12 mouse cellular contexts compared by ENCODE assay signal in the genomic region with DNA sequence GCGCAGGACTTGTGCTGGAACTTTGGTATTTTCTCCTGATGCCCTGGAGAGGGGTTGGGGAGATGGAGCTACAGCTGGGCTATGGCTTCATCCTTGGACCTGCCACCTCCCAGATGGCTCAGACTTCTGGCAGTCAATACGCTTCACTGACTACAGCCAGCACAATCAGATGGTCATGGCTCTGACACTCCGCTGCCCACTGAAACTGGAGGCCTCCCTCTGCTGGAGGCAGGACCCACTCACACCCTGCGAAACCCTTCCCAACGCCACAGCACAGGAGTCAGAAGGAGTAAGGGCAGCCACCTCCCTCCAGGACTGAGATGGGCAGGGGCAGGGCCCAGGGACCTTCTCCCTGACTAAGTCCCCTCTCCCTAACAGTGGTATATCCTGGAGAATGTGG. TPM values are rescaled to one million over a fixed set of nuclear protein-coding genes. Genes with fewer than 3 reads are reported as not detected.
DNase-seq lines count a peak whose midpoint lies in the region; ATAC-seq and TF ChIP-seq lines count a peak whose summit lies in the region.
"Had no signal": no experiment of that assay in that cellular context is flagged by ENCODE, and none has a peak within 500 bp of the region (broad histone marks: within the 10 kb centered on the region; RNA-seq: fewer than 3 reads in every experiment).

No protein-coding gene starts in this region.

- H3K4me1 ChIP-seq in heart, postnatal 0 days (ENCODE audit: control insufficient read depth, insufficient read depth): 0 out of 2 replicates have a peak, but pooled peaks cover 5% of the 10 kb centered on the region
- H3K4me1 ChIP-seq in liver, postnatal 0 days (ENCODE audit: insufficient read depth): peaks cover 9% of the 10 kb centered on the region; the same call in 1 of the 2 replicates

- no peak overlapping the region for H3K4me3 ChIP-seq in heart, postnatal 0 days (ENCODE audit: low read depth, low read length)
- H3K4me3 ChIP-seq in liver, postnatal 0 days (ENCODE audit: low read depth, low read length): no peak overlapping the region
- H3K4me3 ChIP-seq: heart, embryonic 12.5 days had no signal

- no peak overlapping the region for H3K4me2 ChIP-seq in heart, postnatal 0 days (ENCODE audit: low read depth, low read length)
- no peak overlapping the region for H3K4me2 ChIP-seq in liver, postnatal 0 days (ENCODE audit: low read depth, low read length)
- H3K4me2 ChIP-seq: heart, embryonic 12.5 days had no signal

- TF ChIP-seq EP300 in heart, postnatal 0 days (IDR thresholded peaks at IDR 0.05; ENCODE audit: low read depth): no peak
- TF ChIP-seq EP300 in liver, postnatal 0 days (IDR thresholded peaks at IDR 0.05; ENCODE audit: low read depth): no peak

- no peaks in the 10 kb centered on the region for H3K9me3 ChIP-seq in heart, postnatal 0 days (replicated peaks; ENCODE audit: control insufficient read depth, low read length)
- H3K9me3 ChIP-seq in liver, postnatal 0 days (ENCODE audit: low read length): no peaks in the 10 kb centered on the region
- H3K9me3 ChIP-seq: heart, embryonic 12.5 days had no signal

- H3K36me3 ChIP-seq in heart, postnatal 0 days (replicated peaks; ENCODE audit: control insufficient read depth, insufficient read depth, low read length): no peaks in the 10 kb centered on the region
- H3K36me3 ChIP-seq in liver, postnatal 0 days (replicated peaks; ENCODE audit: insufficient read depth, low read length): no peaks in the 10 kb centered on the region
- H3K36me3 ChIP-seq: heart, embryonic 12.5 days had no signal

- no peak overlapping the region for H3K27ac ChIP-seq in heart, postnatal 0 days (ENCODE audit: low read depth)
- H3K27ac ChIP-seq in liver, postnatal 0 days (ENCODE audit: low read depth): no peak overlapping the region

- WGBS in heart, postnatal 0 days: 39% methylated on average over 5 of the region's 5 CpGs
- WGBS in liver, postnatal 0 days (ENCODE audit: insufficient replicate concordance): 61% methylated on average over 5 of the region's 5 CpGs

- H3K9ac ChIP-seq in heart, postnatal 0 days (replicated peaks; ENCODE audit: low read depth, low read length): no peak overlapping the region
- H3K9ac ChIP-seq in liver, postnatal 0 days (replicated peaks): no peak overlapping the region
- H3K9ac ChIP-seq: heart, embryonic 12.5 days had no signal

- intact Hi-C loops in heart, postnatal 14 days (cut with DNase I): loop anchor here (2.0 to 5.0 kb wide), 3 partner anchors 23 to 133 kb away; a partner anchor contains a TSS

- peak; percentile 14 for DNase-seq in heart, postnatal 0 days (ENCODE audit: low spot score)
- no peak for DNase-seq in heart, postnatal 14 days
- DNase-seq in liver, postnatal 0 days: no peak
- DNase-seq in liver: no peak
- peak; percentile 70 for DNase-seq in NIH3T3 (ENCODE audit: low read depth)
- peak; percentile 31 for DNase-seq in kidney, postnatal 14 days
- no peak for DNase-seq in ovary, postnatal 10 days (ENCODE audit: low spot score)
- DNase-seq: thymus, postnatal 4 days had no signal

- H3K27me3 ChIP-seq in heart, postnatal 0 days (ENCODE audit: control insufficient read depth, insufficient read depth, low read length): peaks cover 12% of the 10 kb centered on the region; the same call in 1 of the 2 replicates
- 0 out of 2 replicates have a peak, but pooled peaks cover 3% of the 10 kb centered on the region for H3K27me3 ChIP-seq in liver, postnatal 0 days (ENCODE audit: insufficient read depth, low read length)

- peak; percentile 58 for TF ChIP-seq CTCF in heart, postnatal 0 days (IDR thresholded peaks at IDR 0.05; ENCODE audit: low read depth)
- TF ChIP-seq CTCF in liver, postnatal 0 days (IDR thresholded peaks at IDR 0.05; ENCODE audit: low read depth): peak; percentile 42

- no peak for ATAC-seq in heart, postnatal 0 days (ENCODE audit: insufficient read depth, low read depth)
- no peak for ATAC-seq in liver, postnatal 0 days
- no peak for ATAC-seq in activated CD4-positive, CD25-positive, alpha-beta regulatory T cell, adult 4 months

RNA-seq across cellular contexts. Expression of a gene that starts 5.6 kb away (rescaled TPM):
- 20.3 and 22.1 TPM in 2 replicates for total RNA-seq in heart, postnatal 0 days (2014; rRNA removed; ENCODE audit: low replicate concordance)
- polyA plus RNA-seq in heart, postnatal 0 days (2015; fragmentation: Nextera tagmentation; extraction: Ambion mirVana): 11.6 and 12.1 TPM in 2 replicates
- 1 to 10 TPM; 8.7 to 8.9 TPM for total RNA-seq in heart, postnatal 14 days (2021)
- polyA plus RNA-seq in liver, postnatal 0 days (2015; fragmentation: Nextera tagmentation; extraction: Ambion mirVana): 12.9 and 13.1 TPM in 2 replicates
- polyA plus RNA-seq in activated CD4-positive, CD25-positive, alpha-beta regulatory T cell, adult 4 months (2017; shearing (Covaris generic)): not detected
- total RNA-seq: monocyte, adult 5-6 weeks had no signal

RNA-seq across cellular contexts. Expression of a gene that starts 7.3 kb away (rescaled TPM):
- 0.70 and 2.2 TPM in 2 replicates for total RNA-seq in heart, postnatal 0 days (2014; rRNA removed; ENCODE audit: low replicate concordance)
- polyA plus RNA-seq in heart, postnatal 0 days (2015; fragmentation: Nextera tagmentation; extraction: Ambion mirVana): 0.85 and 0.91 TPM in 2 replicates
- total RNA-seq in heart, postnatal 14 days (2021): 1 to 10 TPM; 1.2 to 1.5 TPM
- 0.26 and 0.49 TPM in 2 replicates for polyA plus RNA-seq in liver, postnatal 0 days (2015; fragmentation: Nextera tagmentation; extraction: Ambion mirVana)
- under 1 TPM; 0.97 TPM for polyA plus RNA-seq in activated CD4-positive, CD25-positive, alpha-beta regulatory T cell, adult 4 months (2017; shearing (Covaris generic))
- total RNA-seq: monocyte, adult 5-6 weeks had no signal

RNA-seq across cellular contexts. Expression of a gene that starts 17.5 kb away (rescaled TPM):
- 27.1 and 34.5 TPM in 2 replicates for total RNA-seq in heart, postnatal 0 days (2014; rRNA removed; ENCODE audit: low replicate concordance)
- polyA plus RNA-seq in heart, postnatal 0 days (2015; fragmentation: Nextera tagmentation; extraction: Ambion mirVana): 27.5 and 32.1 TPM in 2 replicates
- 10 to 100 TPM; 42.1 to 45.2 TPM for total RNA-seq in heart, postnatal 14 days (2021)
- 13.8 and 14.0 TPM in 2 replicates for polyA plus RNA-seq in liver, postnatal 0 days (2015; fragmentation: Nextera tagmentation; extraction: Ambion mirVana)
- polyA plus RNA-seq in activated CD4-positive, CD25-positive, alpha-beta regulatory T cell, adult 4 months (2017; shearing (Covaris generic)): 1 to 10 TPM; 2.7 to 8.0 TPM

RNA-seq across cellular contexts. Expression of a gene that starts 23.2 kb away (rescaled TPM):
- 15.3 and 40.6 TPM in 2 replicates for total RNA-seq in heart, postnatal 0 days (2014; rRNA removed; ENCODE audit: low replicate concordance)
- polyA plus RNA-seq in heart, postnatal 0 days (2015; fragmentation: Nextera tagmentation; extraction: Ambion mirVana): 52.4 and 56.6 TPM in 2 replicates
- 10 to 100 TPM; 24.0 to 24.5 TPM for total RNA-seq in heart, postnatal 14 days (2021)
- 49.2 and 49.9 TPM in 2 replicates for polyA plus RNA-seq in liver, postnatal 0 days (2015; fragmentation: Nextera tagmentation; extraction: Ambion mirVana)
- 10 to 100 TPM; 40.7 to 68.9 TPM for polyA plus RNA-seq in activated CD4-positive, CD25-positive, alpha-beta regulatory T cell, adult 4 months (2017; shearing (Covaris generic))

RNA-seq across cellular contexts. Expression of a gene that starts 30.0 kb away (rescaled TPM):
- 0.35 TPM in 1 of 2 replicates, not detected in the other for total RNA-seq in heart, postnatal 0 days (2014; rRNA removed; ENCODE audit: low replicate concordance)
- 0.11 TPM in 1 of 2 replicates, not detected in the other for polyA plus RNA-seq in heart, postnatal 0 days (2015; fragmentation: Nextera tagmentation; extraction: Ambion mirVana)
- 10 to 100 TPM in 1 of 2 experiments, 1 to 10 TPM in 1; 4.4 to 17.1 TPM for total RNA-seq in heart, postnatal 14 days (2021)
- 5.9 and 8.2 TPM in 2 replicates for polyA plus RNA-seq in liver, postnatal 0 days (2015; fragmentation: Nextera tagmentation; extraction: Ambion mirVana)
- not detected for polyA plus RNA-seq in activated CD4-positive, CD25-positive, alpha-beta regulatory T cell, adult 4 months (2017; shearing (Covaris generic))
- total RNA-seq: monocyte, adult 5-6 weeks had no signal
- polyA plus RNA-seq: cortical plate, adult 2 months; heart, embryonic 12.5 days had no signal

Comparison
In these comparisons a context has a peak if more than half of its experiments do, and no peak if none do; other contexts are left out.
1. DNase-seq: peak in heart, postnatal 0 days (single experiment), NIH3T3 (single experiment) and kidney, postnatal 14 days (single experiment); none in heart, postnatal 14 days (0 of 2), liver, postnatal 0 days (single experiment), liver (single experiment) and ovary, postnatal 10 days (single experiment).
2. RNA of a gene that starts 5.6 kb away (polyA plus RNA-seq): 12.9 to 13.1 TPM in liver, postnatal 0 days and 11.6 to 12.1 TPM in heart, postnatal 0 days; not detected in activated CD4-positive, CD25-positive, alpha-beta regulatory T cell, adult 4 months; every median in the first group is over 10 times any median in the second.